Mouse (Mus musculus) telencephalon, adult 2 months (tissue): Measurements from ENCODE around the gene Prlhr.

ENCODE experiments used
- DNase-seq: peaks from one replicate; pipeline ENCODE4 v3.0.0-alpha.2; 2011; ENCODE audit warnings: low read depth, low spot score

Gene Prlhr

DNA sequence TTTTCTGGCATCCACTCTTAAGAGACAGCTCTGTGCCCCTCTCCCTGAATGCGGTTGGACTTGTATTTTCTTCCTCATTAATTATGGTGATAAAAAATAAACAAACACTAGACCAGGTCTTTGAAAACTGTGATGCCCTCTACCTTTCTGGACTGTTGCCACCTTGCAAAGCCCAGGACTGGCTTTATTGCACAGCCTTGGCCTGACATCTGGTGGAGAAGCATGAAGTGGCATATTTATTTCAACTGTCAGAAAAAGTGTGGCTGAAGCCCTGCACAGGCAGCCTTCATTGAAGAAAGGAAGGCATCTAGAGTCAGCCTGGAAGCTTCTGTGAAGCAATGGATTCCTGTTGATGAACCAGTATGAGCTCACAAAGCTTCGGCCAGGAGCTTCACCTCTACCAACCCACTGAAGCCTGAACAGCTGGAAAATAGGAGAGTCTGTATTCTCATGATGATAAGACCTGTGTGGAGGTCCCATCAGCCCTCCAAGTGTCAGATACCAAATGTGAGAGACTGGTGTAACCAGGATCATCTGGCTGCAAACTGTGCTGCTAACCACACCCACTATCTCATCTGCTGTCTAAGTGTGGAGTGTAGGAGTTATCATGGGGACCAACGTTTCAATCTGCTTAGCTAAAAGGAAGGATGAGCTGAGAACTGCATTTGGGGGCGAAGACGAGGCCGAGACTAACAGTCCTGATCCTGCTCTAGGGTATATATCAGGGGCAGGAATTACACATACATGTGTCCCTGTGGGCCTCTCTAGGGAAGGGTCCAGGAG lies 35.6 kb downstream of the Prlhr start:
- no peak for DNase-seq

- DNase-seq: no peak
Measured at GRCm38 (mm10) chr19:60417611-60418010, 50.5 kb downstream of the Prlhr start.
